Mouse (Mus musculus) liver, embryonic 11.5 days (tissue): ENCODE data around the gene 1700001K19Rik. TPM values are rescaled to one million over a fixed set of nuclear protein-coding genes. Genes with fewer than 3 reads are reported as not detected.

Experiments
- ATAC-seq: fragments of 200-750 bp; cut with Nextera tagmentation; replicated peaks from 2 replicates; pipeline ENCODE4 v1.8.0; 2017; ENCODE audit warnings: moderate number of reproducible peaks, mild to moderate bottlenecking, moderate TSS enrichment, moderate library complexity; ENCODE audit not compliant: low FRiP score
- DNase-seq: peaks from one replicate; pipeline ENCODE4 v3.0.0-alpha.2; 2017; ENCODE audit warnings: low spot score
- H3K27ac ChIP-seq: fragments of 300-500 bp; sonication (generic); 2 replicates; pipeline ENCODE4 v1.5.1; 2014; ENCODE audit warnings: mild to moderate bottlenecking, low read depth, low read length, control low read depth
- H3K27me3 ChIP-seq: fragments of 300-500 bp; sonication (generic); replicated peaks from 2 replicates; pipeline ENCODE4 v1.6.1; 2014; ENCODE audit warnings: low read length, mixed read lengths; ENCODE audit not compliant: control insufficient read depth, insufficient read depth
- H3K36me3 ChIP-seq: fragments of 300-500 bp; sonication (generic); 2 replicates; pipeline ENCODE4 v1.6.1; 2014; ENCODE audit warnings: mild to moderate bottlenecking, low read length, moderate library complexity, mixed read lengths; ENCODE audit not compliant: control insufficient read depth, insufficient read depth
- H3K4me1 ChIP-seq: fragments of 300-500 bp; sonication (generic); replicated peaks from 2 replicates; pipeline ENCODE4 v1.6.1; 2014; ENCODE audit warnings: low read length, mixed read lengths; ENCODE audit not compliant: control insufficient read depth, insufficient read depth
- H3K4me2 ChIP-seq: fragments of 300-500 bp; sonication (generic); 2 replicates; pipeline ENCODE4 v1.6.1; 2014; ENCODE audit warnings: mild to moderate bottlenecking, control low read depth, moderate library complexity
- H3K4me3 ChIP-seq: fragments of 300-500 bp; sonication (generic); 2 replicates; pipeline ENCODE4 v1.5.1; 2014; ENCODE audit warnings: low read depth, low read length, control low read depth
- H3K9ac ChIP-seq: fragments of 300-500 bp; sonication (generic); 2 replicates; pipeline ENCODE4 v1.6.1; 2014; ENCODE audit warnings: low read depth, low read length, control low read depth
- H3K9me3 ChIP-seq: fragments of 300-500 bp; sonication (generic); 2 replicates; pipeline ENCODE4 v1.6.1; 2016; ENCODE audit warnings: low read length, inconsistent platforms, mixed read lengths; ENCODE audit not compliant: control insufficient read depth
- WGBS: fragments of 180-500 bp; shearing (Covaris S2); extraction: QIAGEN DNeasy Blood & Tissue Kit; methylation state at CpG from one replicate; pipeline ENCODE4 v1.1.7; 2014; 5-methylcytosine and 5-hydroxymethylcytosine counted together
- polyA plus RNA-seq: library from polyadenylated mRNA; unstranded; fragments of >200 nt; fragmentation: Nextera tagmentation; extraction: Ambion mirVana; gene quantifications from 2 replicates; pipeline ENCODE4 v1.2.1, GENCODE M21; 2014

Gene 1700001K19Rik
- polyA plus RNA-seq = not detected in 2 replicates

DNA sequence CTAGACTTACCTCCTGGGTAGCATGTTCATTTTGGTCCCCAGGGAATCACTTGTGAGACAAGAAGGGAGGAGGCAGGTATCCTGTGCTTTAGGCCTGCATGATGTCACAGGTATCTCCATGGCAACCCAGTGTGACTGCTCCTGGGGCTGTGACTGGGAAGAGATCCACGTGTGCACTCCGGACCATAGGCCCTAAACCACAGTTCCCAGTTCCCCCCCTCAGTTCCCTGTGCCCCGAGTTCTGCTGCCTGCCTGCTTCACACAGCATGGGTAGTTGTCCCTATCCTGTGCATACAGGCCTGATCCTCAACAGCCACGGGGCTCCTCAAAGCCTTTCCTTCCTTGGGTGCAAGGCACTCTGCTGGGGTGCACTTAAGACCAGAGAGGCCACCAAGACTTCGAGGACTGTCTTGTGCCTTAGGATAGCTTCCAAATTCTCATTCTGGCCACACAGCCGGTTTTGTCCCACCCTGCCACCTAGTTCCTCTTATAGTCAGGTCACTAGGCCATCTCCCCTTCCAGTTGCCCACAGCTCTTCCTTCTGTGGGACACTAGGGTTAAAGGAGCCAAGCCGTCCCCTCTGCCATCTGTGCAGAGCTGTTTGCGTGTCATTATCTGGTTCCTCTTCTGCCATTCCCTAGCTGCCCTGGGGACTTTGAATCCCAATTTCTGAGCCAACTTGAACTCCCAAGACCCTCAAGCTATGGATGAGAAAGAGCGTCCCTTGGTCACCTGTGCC, at the start of gene 1700001K19Rik:
Gene 1700001K19Rik (minus strand): TSS at position 59 of the 739 bp plus-strand sequence.
- H3K27me3 ChIP-seq = no peaks in the 10 kb centered on the region
- H3K9ac ChIP-seq = no peak within 1 kb of the TSS
- H3K4me3 ChIP-seq = no peak within 1 kb of the TSS
- no peak within 1 kb of the TSS for H3K27ac ChIP-seq
- H3K36me3 ChIP-seq = no peaks in the 10 kb centered on the region; the same call in 1 of the 2 replicates
- H3K4me1 ChIP-seq = no peaks in the 10 kb centered on the region
- DNase-seq = no peak
- no peaks in the 10 kb centered on the region for H3K9me3 ChIP-seq
- 64% methylated on average over 9 of the region's 9 CpGs for WGBS
- no peak for ATAC-seq
- H3K4me2 ChIP-seq = no peak within 1 kb of the TSS

DNA sequence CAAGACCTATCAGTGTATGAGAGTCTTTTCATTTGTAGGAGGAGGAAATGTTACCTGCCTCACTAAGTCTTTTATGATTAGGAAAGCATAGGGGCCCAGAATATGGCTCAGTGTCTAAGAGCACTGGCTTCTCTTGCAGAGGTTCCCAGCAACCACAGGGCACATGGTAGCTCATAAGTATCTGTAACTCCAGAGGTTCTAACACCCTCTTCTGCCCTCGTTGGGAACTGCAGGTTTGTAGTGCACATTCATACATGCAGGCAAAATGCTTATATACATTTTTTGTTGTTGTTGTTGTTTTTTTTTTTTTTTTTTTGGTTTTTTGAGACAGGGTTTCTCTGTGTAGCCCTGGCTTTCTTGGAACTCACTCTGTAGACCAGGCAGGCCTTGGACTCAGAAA, 44.0 kb upstream of the 1700001K19Rik start:
- no peaks in the 10 kb centered on the region for H3K9me3 ChIP-seq
- no peak overlapping the region for H3K4me2 ChIP-seq
- 33% methylated on average over 1 of the region's 1 CpGs for WGBS
- no peak overlapping the region for H3K4me3 ChIP-seq
- ATAC-seq (no peak), DNase-seq (no peak)
- H3K36me3 ChIP-seq = no peaks in the 10 kb centered on the region
- H3K27ac ChIP-seq = no peak overlapping the region
- H3K9ac ChIP-seq = no peak overlapping the region
- H3K27me3 ChIP-seq = peaks cover 7% of the 10 kb centered on the region; the same call in 1 of the 2 replicates
- no peaks in the 10 kb centered on the region for H3K4me1 ChIP-seq

DNA sequence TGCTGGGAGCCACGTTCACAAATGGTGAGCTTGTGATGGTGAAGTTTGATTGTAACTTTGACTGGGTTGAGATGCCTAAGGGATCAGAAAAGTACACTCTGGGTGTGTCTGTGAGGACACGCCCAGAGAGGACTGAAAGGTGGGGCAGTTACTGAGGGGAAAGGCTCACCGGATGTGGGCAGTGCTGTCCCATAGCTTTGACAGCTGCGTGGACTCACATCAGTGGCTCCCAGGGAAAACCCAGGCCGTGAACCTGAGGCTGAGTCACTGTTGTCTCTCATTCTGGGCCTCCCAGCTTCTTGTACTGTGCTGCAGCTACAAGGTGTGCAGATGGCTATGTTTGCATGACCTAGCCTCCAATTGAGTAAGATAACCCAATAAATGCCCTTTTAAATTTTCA, 43.1 kb upstream of the 1700001K19Rik start:
- no peak for DNase-seq
- H3K9ac ChIP-seq = no peak overlapping the region
- H3K27me3 ChIP-seq = peaks cover 10% of the 10 kb centered on the region
- WGBS = 66% methylated on average over 5 of the region's 5 CpGs
- H3K9me3 ChIP-seq = no peaks in the 10 kb centered on the region
- no peak; the same call in 1 of the 2 replicates for ATAC-seq
- H3K4me1 ChIP-seq = no peaks in the 10 kb centered on the region
- no peak overlapping the region for H3K4me2 ChIP-seq
- H3K4me3 ChIP-seq = no peak overlapping the region
- H3K36me3 ChIP-seq = no peaks in the 10 kb centered on the region
- no peak overlapping the region for H3K27ac ChIP-seq

DNA sequence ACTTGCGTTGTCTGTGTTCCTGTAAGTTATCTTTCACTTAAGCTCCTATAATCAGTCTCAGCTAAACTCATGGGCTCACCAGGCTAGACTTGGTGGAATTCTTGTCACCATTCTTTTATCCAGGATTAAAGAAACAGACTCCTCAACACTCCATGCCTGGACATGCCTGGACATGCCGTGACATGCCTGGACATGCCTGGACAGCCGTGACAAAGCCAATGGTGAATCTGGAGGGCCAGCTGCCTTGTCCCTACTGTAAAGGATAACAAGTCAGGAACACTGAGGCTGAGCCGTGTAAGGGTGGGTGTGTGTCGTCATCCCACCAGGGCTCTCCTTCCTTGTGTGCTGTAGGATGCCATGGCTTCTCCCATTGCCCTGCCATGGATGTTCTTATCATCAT, 42.6 kb upstream of the 1700001K19Rik start:
- WGBS = 87% methylated on average over 5 of the region's 5 CpGs

DNA sequence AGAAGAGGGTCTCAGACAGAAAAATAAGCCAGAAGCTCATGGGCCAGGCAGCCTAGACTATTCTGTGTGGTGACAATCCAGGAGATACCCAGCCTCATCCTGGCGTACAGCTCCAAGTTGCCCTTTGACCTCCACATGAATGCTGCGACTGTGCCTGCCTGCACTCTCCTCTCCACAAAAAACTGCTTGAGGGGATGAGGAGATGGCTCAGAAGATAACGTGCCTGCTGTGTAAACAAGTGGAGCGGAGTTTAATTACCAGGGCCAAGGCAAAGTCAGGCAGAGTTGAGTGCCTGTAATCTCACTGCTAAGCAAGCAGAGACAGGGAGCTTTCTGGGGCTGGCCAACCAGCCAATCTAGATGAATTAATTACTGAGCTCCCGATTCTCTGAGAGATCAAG, 33.6 kb upstream of the 1700001K19Rik start:
- WGBS = 30% methylated on average over 5 of the region's 5 CpGs
- Histone ChIP-seq H3K4me2 (no peak overlapping the region), H3K4me3 (no peak overlapping the region), H3K9me3 (no peaks in the 10 kb centered on the region), H3K4me1 (no peaks in the 10 kb centered on the region), H3K36me3 (no peaks in the 10 kb centered on the region), H3K27ac (no peak overlapping the region), H3K9ac (no peak overlapping the region), H3K27me3 (peaks cover 3% of the 10 kb centered on the region)
- DNase-seq = no peak
- no peak for ATAC-seq

More for the DNA sequence above, 42.6 kb upstream of the 1700001K19Rik start:
- Histone ChIP-seq H3K4me3 (no peak overlapping the region), H3K9me3 (no peaks in the 10 kb centered on the region), H3K4me2 (no peak overlapping the region), H3K9ac (no peak overlapping the region), H3K27me3 (peaks cover 10% of the 10 kb centered on the region), H3K36me3 (no peaks in the 10 kb centered on the region), H3K27ac (no peak overlapping the region), H3K4me1 (no peaks in the 10 kb centered on the region)
- no peak for DNase-seq
- no peak for ATAC-seq

DNA sequence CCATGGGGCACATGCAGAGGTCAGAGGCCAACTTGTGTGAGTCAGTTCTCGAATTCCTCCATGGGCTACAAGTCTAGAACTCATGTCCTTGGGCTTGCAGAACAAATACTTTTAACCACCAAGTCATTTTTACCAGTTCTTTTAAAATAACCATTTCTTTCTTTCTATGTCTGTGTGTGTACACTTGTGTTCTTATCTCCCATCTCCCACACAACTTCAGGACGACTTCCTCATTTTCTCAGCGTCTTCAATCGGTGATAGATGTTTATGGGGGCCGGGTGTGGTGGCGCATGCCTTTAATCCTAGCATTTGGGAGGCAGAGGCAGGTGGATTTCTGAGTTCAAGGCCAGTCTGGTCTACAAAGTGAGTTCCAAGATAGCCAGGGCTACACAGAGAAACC, 31.8 kb upstream of the 1700001K19Rik start:
- Histone ChIP-seq H3K36me3 (no peaks in the 10 kb centered on the region), H3K4me2 (no peak overlapping the region), H3K4me3 (no peak overlapping the region), H3K4me1 (no peaks in the 10 kb centered on the region), H3K27ac (no peak overlapping the region), H3K9me3 (no peaks in the 10 kb centered on the region), H3K27me3 (peaks cover 2% of the 10 kb centered on the region; the same call in 1 of the 2 replicates), H3K9ac (no peak overlapping the region)
- no peak for ATAC-seq
- no peak for DNase-seq
- 61% methylated on average over 6 of the region's 6 CpGs for WGBS

DNA sequence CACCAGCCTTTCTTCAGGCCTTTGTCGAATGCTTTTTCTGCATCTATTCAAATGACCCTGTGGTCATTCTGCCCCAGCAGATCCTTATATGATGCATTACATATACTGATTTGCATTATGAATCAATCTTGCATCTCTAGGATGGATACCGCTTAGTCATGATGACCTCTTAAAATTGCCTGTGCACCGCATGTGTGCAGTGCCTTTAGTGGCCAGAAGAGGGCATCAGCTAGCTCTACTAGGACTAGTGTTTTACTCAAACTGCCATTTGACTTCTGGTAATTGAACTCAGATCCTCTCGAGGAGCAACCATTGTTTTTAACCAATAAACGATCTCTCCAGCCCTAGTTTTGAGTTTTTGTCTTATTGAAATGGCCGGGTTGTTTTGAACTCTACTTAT, 31.4 kb upstream of the 1700001K19Rik start:
- Histone ChIP-seq H3K9ac (no peak overlapping the region), H3K4me3 (no peak overlapping the region), H3K4me1 (no peaks in the 10 kb centered on the region), H3K9me3 (no peaks in the 10 kb centered on the region), H3K27ac (no peak overlapping the region), H3K27me3 (no peaks in the 10 kb centered on the region), H3K4me2 (no peak overlapping the region), H3K36me3 (no peaks in the 10 kb centered on the region)
- 91% methylated on average over 6 of the region's 6 CpGs for WGBS
- no peak for DNase-seq
- no peak for ATAC-seq

DNA sequence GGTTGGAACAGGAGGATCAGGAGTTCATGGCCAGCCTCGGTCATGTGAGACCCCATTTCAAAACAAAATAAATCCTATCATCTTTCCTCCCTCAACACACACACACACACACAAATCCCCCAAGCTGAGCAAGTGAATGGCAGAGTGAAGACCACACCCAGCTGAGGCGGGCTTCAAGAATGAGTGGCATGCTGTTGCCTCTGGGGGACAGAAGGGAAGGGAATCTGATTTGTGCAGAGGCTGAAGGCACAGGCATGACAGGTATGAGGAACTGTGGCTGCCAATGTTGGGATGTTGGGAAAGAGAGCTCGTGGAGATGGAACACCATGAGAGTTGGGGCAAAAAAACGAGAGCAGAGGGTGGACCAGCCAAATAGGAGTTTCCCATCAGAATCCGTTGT, 28.9 kb upstream of the 1700001K19Rik start:
- Histone ChIP-seq H3K27me3 (no peaks in the 10 kb centered on the region), H3K36me3 (no peaks in the 10 kb centered on the region), H3K9ac (no peak overlapping the region), H3K4me3 (no peak overlapping the region), H3K27ac (no peak overlapping the region), H3K9me3 (no peaks in the 10 kb centered on the region), H3K4me1 (no peaks in the 10 kb centered on the region; the same call in 1 of the 2 replicates), H3K4me2 (no peak overlapping the region)
- DNase-seq (no peak), ATAC-seq (no peak)
- 65% methylated on average over 5 of the region's 5 CpGs for WGBS

DNA sequence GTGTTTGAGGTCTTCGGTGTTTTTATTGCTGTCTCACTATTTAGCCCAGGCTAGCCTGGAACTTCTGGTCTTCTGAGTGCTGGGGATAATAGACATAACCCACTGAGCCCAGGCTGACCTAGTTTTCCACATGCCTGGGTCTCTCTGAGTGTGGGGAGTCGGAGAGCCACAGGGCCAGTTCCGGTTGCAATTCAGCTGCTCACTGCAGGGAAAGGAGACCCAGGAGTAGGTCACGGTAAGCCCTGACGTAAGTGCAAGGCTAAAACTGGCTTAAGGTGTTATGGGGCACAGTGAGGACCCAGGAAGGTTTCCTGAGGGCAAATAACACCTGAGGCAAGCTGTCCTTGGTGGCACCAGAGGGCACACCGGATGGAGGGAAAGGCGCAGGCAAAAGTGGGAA, 25.0 kb upstream of the 1700001K19Rik start:
- Histone ChIP-seq H3K27me3 (no peaks in the 10 kb centered on the region), H3K9ac (no peak overlapping the region), H3K36me3 (no peaks in the 10 kb centered on the region), H3K4me1 (no peaks in the 10 kb centered on the region; the same call in 1 of the 2 replicates), H3K4me3 (no peak overlapping the region), H3K27ac (no peak overlapping the region), H3K9me3 (no peaks in the 10 kb centered on the region), H3K4me2 (peak overlapping the region; percentile 63; the same call in 1 of the 2 replicates)
- WGBS = 89% methylated on average over 7 of the region's 7 CpGs
- no peak for DNase-seq
- no peak for ATAC-seq
